Mouse (Mus musculus): ENCODE data around the gene Wdpcp.
"Not testable (repeated sequence)": the region's sequence is repeated elsewhere in the genome, so short reads cannot be mapped to it uniquely, and the experiment has no call there.

Wdpcp gene

GRCm38 (mm10) chr11:21571700-21572381, at the start of gene Wdpcp, which contains the start of gene Mdh1:
Wdpcp (plus strand) TSS chr11:21572235.
Mdh1 (minus strand) TSS chr11:21572367.
- DNase-seq (ENCODE audit: low spot score in 2 of 2): peak; percentile 95 to 96

- DNase-seq (ENCODE audit: low spot score in 2 of 2): no peak
Observed at GRCm38 (mm10) chr11:21528676-21529394, 43.2 kb upstream of the Wdpcp start.

GRCm38 (mm10) chr11:21530856-21531255, 41.2 kb upstream of the Wdpcp start:
- DNase-seq (ENCODE audit: low spot score in 2 of 2): not testable (repeated sequence)

GRCm38 (mm10) chr11:21540072-21540471, 32.0 kb upstream of the Wdpcp start:
- DNase-seq (ENCODE audit: low spot score in 2 of 2): no peak

GRCm38 (mm10) chr11:21540622-21541021, 31.4 kb upstream of the Wdpcp start:
- no peak for DNase-seq (ENCODE audit: low spot score in 2 of 2)

- DNase-seq (ENCODE audit: low spot score in 2 of 2): no peak
Observed at GRCm38 (mm10) chr11:21542731-21543130, 29.3 kb upstream of the Wdpcp start.

DNA sequence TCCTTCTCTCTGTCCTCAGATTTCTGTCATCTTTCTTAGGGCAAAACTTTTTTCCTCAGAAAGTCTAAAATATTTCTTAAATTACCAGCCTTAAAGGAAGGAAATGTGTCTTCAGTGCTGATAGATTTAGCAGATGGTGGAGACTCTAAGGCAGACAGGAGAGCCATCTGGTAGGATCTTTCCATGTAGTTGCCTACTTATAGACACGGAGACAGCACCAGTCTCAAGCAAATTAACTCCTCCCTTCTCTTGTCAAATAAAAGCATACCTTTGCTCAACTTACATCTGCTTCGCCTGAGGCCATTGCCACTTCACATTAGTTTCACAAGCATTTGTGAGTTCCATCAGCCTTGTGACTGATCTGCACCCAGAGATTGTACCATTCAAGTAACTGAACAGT, 27.0 kb upstream of the Wdpcp start:
- no peak for DNase-seq (ENCODE audit: low spot score in 2 of 2)

- no peak for DNase-seq (ENCODE audit: low spot score in 2 of 2)
Observed at GRCm38 (mm10) chr11:21545951-21546350, 26.1 kb upstream of the Wdpcp start.

DNA sequence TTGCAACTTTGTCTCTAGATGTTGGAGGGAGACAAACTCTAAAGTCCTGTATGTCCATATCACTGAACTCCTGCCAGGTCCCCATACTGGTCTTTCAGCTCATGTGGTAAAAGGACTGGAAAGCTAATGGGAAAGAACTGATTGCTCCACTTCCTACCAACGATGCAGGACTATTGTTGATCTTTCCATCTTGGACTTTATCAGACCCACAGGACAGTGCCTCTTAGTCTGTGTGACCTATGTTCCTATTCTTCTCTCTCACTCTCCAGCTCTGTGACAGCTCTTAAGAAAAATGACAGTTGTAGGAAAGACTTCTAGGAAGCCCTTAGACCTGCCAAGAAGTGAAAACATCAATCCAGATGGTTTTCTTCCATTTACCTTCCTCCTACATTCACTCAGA, 25.4 kb upstream of the Wdpcp start:
- no peak for DNase-seq (ENCODE audit: low spot score in 2 of 2)

GRCm38 (mm10) chr11:21547518-21547917, 24.5 kb upstream of the Wdpcp start:
- no peak for DNase-seq (ENCODE audit: low spot score in 2 of 2)

DNA sequence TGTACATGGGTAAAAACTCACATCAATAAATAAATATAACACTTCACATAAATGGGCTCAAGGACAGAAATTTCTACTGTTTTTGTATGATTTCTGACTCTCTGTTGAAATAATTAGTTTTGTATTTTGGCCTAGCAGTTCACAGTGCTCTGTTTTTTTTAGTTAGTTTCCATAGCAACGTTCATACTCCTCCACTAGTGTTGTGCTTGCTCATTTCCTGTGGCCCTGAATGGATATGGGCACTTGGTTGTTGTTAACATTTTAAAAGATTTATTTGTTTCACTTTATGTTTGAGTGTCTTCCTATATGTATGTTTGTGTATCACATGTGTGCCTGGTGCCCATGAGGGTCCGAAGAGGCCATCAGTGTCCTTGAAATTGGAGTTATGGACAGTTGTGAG, 23.0 kb upstream of the Wdpcp start:
- DNase-seq (ENCODE audit: low spot score in 2 of 2): peak in 1 of 2 experiments; percentile 24

DNA sequence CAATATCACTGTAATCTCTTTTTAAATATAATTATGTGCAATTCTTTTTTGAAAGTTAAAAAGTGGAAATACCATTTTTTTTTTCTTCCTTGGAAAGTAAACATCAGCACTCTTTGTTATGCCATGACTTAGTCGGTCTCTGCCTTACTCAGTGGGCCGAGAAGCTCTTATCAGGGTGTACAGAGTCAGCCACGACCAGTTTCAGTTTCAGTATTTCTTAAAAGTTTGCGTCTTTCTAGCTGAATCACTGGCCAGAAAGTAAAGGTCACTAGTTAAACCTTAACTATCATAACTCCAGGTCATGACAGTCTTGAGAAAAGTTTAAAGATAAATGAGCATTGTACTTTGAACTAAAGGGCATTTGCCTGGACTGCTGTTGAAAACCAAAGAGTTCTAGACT, 22.3 kb upstream of the Wdpcp start:
- DNase-seq (ENCODE audit: low spot score in 2 of 2): peak; percentile 16 to 38

DNA sequence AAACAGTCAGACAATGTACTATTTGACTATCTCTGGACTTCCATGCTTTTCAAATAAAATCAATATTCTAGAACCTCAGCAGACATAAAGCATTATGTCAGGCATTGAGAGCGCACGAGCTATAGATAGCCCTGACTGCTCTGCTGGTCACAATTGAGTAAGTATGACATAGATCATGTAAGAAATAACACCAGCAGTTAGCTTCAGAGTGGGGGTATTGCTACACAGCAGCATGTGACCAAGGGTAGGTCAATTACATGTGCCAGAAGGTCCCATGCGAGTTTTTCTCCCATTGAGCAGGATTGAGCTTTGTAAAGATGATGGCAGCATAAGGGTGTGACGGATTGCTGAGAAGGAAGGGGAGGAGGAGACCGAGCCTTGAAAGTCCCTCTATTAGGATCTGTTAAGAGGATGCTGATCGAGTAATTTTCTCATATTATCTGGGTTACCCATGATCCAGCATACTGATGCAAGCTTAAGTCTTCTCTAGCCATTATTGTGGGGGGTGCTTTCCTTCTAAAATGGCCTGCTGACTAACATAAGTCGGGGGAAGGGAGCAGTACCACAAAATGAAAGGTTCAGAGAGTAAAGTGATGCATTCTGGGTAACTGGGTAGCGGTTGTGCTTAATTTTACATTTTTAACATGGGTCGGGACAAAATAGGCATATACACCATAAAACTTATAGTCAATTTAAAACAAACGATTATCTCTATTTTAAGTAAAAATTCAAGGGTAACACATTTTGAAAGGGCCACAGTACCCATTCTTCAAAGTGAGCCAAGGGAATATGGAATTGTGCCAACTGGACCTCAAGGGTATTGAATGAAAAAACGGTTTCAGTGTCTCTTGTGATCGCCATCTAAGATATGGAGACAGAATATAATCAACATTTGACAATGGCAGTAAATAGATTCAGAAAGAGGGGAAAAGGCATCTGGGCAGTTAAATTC, 21.5 kb upstream of the Wdpcp start:
- DNase-seq (ENCODE audit: low spot score in 2 of 2): no peak

- DNase-seq (ENCODE audit: low spot score in 2 of 2): no peak
Observed at GRCm38 (mm10) chr11:21552049-21552448, 20.0 kb upstream of the Wdpcp start.

DNA sequence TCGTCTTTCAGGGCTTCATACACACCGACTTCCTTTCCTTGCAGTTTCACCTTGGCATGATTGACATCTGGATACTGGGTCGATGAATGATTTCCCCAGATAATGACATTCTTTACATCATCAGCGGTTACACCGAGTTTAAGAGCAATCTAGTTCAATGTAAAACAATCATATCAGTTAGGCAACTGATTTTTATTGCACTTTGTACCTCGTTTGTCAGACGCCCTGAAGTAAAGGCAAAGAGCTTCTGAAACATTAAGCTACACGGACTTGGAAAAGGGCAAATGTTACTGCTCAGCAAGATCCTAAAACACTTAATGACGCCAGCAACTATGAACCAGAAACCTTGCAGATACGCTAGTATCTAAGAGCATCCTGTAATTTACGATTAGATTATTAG, 12.3 kb upstream of the Wdpcp start:
- DNase-seq (ENCODE audit: low spot score in 2 of 2): no peak

DNA sequence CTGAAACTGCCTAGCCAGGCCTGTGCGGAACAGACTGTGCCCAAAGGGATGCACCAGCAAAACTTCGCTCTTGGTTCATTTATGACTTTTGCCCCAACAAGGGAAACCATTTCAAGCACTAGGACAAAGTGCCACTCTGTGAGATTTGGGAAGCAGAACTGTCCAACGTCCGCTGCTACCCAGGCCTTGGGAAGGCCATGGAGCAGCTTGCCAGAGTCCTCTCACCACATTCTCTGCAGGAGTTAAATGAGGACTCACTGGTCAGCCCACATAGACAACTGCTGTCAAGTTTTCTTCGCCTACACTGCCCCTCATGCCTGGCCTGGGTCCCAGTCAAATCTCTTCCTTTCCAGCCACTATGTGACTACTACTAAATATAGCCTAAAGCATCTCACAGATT, 10.7 kb upstream of the Wdpcp start:
- DNase-seq (ENCODE audit: low spot score in 2 of 2): no peak

GRCm38 (mm10) chr11:21563617-21564325, 8.3 kb upstream of the Wdpcp start:
- DNase-seq (ENCODE audit: low spot score in 2 of 2): no peak

- DNase-seq (ENCODE audit: low spot score in 2 of 2): no peak
Observed at GRCm38 (mm10) chr11:21564681-21565405, 7.2 kb upstream of the Wdpcp start.

- DNase-seq (ENCODE audit: low spot score in 2 of 2): no peak
Observed at GRCm38 (mm10) chr11:21566934-21567333, 5.1 kb upstream of the Wdpcp start.

DNA sequence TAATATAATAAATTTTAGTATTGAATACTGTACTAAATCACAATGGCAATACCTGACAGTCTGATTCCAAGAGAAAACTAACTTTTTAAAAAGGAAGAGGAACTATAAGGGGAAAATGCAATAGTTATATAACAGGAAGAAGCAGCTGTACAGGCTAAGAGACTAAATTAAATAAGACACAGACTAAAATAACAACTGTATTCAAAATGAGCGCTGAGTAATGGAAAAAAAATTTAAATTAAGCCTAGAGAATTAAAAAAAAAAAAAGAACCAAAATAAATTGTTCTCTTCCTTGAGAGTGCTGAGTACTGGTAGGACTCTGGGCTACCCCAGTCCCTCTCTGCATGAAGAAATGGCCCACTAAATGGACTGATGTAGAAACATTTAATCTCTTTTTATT, 4.3 kb upstream of the Wdpcp start:
- DNase-seq (ENCODE audit: low spot score in 2 of 2): no peak

- DNase-seq (ENCODE audit: low spot score in 2 of 2): peak; percentile 13 to 17
Observed at GRCm38 (mm10) chr11:21569002-21569401, 3.0 kb upstream of the Wdpcp start.
